Mouse (Mus musculus): ENCODE data around the gene Cib1. TPM values are rescaled to one million over a fixed set of nuclear protein-coding genes. Genes with fewer than 3 reads are reported as not detected.

Gene Cib1
- total RNA-seq, 2 experiments from 2014 or later, result 18.1 to 22.5 TPM

GRCm38 (mm10) chr7:80204362-80204761 is 28.3 kb downstream of the Cib1 start:
- DNase-seq, result no peak
- intact Hi-C loops (cut with DNase I), result no loop called here

- intact Hi-C loops (cut with DNase I), result no loop called here
- no peak for DNase-seq
These were observed 28.9 kb downstream of the Cib1 start for GRCm38 (mm10) chr7:80203638-80204096.

- DNase-seq, result no peak
- intact Hi-C loops (cut with DNase I), result no loop called here
These were observed 29.7 kb downstream of the Cib1 start for GRCm38 (mm10) chr7:80202961-80203360.

- intact Hi-C loops (cut with DNase I), result no loop called here
- DNase-seq, result no peak
These were observed 30.6 kb downstream of the Cib1 start for GRCm38 (mm10) chr7:80201888-80202540.

- no peak for DNase-seq
- intact Hi-C loops (cut with DNase I), result no loop called here
These were observed 31.6 kb downstream of the Cib1 start for GRCm38 (mm10) chr7:80200963-80201539.

- intact Hi-C loops (cut with DNase I), result no loop called here
- no peak for DNase-seq
These were observed 32.0 kb downstream of the Cib1 start for GRCm38 (mm10) chr7:80200588-80200945.

GRCm38 (mm10) chr7:80199851-80200587 is 32.6 kb downstream of the Cib1 start:
- no peak for DNase-seq
- intact Hi-C loops (cut with DNase I), result no loop called here

- intact Hi-C loops (cut with DNase I), result no loop called here
These were observed 33.3 kb downstream of the Cib1 start for GRCm38 (mm10) chr7:80199286-80199685.

GRCm38 (mm10) chr7:80198863-80199262 is 33.8 kb downstream of the Cib1 start:
- intact Hi-C loops (cut with DNase I), result no loop called here
- DNase-seq, result no peak

More at GRCm38 (mm10) chr7:80199286-80199685, 33.3 kb downstream of the Cib1 start:
- no peak for DNase-seq

GRCm38 (mm10) chr7:80197941-80198778 is 34.5 kb downstream of the Cib1 start:
- intact Hi-C loops (cut with DNase I), result no loop called here
- DNase-seq, result peak; percentile 74 to 78

GRCm38 (mm10) chr7:80197371-80197770 is 35.2 kb downstream of the Cib1 start:
- intact Hi-C loops (cut with DNase I), result no loop called here
- no peak for DNase-seq

GRCm38 (mm10) chr7:80195576-80196263 is 36.9 kb downstream of the Cib1 start:
- no peak for DNase-seq
- intact Hi-C loops (cut with DNase I), result no loop called here

- intact Hi-C loops (cut with DNase I), result no loop called here
- no peak for DNase-seq
These were observed 37.5 kb downstream of the Cib1 start for GRCm38 (mm10) chr7:80195146-80195545.

- intact Hi-C loops (cut with DNase I), result no loop called here
- DNase-seq, result no peak
These were observed 38.5 kb downstream of the Cib1 start for GRCm38 (mm10) chr7:80193941-80194739.

- intact Hi-C loops (cut with DNase I), result no loop called here
- DNase-seq, result peak; percentile 75 to 78
These were observed 40.2 kb downstream of the Cib1 start for GRCm38 (mm10) chr7:80192226-80193061.

GRCm38 (mm10) chr7:80191455-80191854 is 41.2 kb downstream of the Cib1 start:
- no peak for DNase-seq
- intact Hi-C loops (cut with DNase I), result no loop called here

- intact Hi-C loops (cut with DNase I), result no loop called here
- DNase-seq, result no peak
These were observed 43.3 kb downstream of the Cib1 start for GRCm38 (mm10) chr7:80189147-80189933.

All from heart, postnatal 14 days (tissue).